Mouse (Mus musculus): ENCODE data around the gene Tmem38b.
A peak's percentile ranks its signal among the peaks of the same experiment; 100 is the strongest.
"Not testable (repeated sequence)": the region's sequence is repeated elsewhere in the genome, so short reads cannot be mapped to it uniquely, and the experiment has no call there.

Gene Tmem38b

DNA sequence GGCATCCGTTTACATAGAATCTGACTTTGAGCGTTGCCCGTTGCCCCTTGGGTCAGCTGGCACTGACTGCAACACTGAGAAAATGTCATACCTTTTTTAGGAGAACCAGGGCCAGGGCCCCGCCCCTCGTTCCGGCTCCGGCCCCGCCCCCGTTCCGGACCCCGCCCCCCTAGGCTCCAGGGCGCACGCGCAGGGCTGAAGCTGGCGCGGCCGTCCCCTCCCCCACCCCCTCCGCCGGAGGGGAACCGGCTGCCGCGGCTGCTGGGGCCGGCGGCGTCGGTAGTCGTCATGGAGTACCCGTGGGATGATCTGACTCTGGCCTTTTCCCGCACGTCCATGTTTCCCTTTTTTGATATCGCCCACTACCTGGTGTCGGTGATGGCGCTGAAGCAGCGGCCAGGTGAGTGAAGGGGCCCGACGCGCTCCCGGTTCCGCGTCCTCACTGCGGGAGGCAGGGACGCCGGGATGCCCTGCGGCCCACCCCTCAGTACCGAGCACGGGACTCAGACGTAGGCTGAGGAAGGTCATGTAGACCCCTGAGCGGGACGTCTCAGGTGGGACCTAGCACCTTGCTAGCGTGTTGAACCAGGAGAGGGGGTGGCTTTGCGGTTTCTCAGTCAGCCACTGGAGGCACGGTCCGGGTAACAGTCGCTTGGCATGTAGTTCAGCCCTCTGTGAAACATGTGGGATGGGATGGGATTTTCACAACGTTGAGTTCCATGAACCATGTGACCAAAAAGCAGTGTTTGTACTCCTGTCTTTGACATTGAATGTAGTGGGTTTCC, at the start of gene Tmem38b:
Tmem38b (plus strand) TSS at position 225 of the 785 bp plus-strand sequence.
- peak; percentile 91 for DNase-seq

DNA sequence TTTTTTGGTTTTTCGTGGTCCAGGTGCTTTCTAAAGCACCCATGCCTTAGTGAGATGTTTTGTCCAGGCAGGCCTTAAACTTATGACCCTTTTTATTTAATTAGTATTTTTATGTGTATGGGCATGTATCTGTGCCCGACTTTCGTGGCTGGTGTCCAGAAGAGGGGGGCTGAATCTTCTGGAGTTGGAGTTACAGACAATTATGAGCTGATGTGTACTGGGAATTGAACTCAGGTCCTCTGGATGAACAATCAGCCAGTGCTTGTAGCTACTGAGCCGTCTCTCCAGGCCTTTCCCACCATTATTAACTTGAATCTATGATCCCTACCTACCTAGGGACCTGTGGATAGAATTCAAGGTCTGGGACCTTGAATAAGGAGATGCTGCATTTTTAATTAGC, 44.4 kb upstream of the Tmem38b start:
- no peak for DNase-seq

DNA sequence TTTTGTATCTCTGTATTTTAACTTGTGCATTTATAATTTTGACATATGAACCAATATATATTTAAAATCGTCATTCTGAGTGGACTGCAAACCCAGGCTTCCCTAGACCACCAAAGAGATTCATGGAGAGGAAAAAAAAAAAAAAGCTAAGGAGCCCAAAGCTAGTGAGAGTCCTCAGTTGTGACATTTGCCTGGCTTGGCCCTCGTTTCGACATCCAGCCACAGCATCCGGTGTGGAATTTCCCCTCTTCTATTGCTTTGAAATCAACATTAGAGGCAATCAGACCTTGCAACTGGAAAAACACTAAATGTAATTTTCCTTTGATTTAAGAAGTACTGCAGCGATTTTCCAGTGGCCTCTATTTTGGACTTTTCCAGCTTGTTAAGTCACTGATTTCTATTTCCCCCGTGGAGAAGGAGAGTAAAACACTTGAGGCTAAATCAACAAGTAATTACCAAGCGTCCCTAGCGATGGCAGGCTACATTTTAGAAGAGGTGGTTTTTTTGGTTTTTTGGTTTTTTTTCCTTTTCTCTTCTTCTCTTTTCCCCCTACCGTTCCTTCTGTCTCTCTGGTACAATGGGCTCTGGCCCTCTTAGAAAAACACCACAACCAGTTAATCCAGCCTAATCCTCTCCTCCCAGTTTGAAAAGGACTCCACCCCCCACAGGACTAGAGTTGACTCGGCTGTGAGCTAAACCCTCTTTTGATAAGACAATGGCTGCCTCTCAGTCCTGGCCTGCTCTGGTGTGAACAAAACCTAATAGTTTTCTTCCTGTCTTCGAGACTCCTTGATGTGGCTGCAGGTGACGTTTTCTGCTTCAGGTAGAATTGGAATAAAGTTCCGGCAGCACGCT, 43.4 kb upstream of the Tmem38b start:
- DNase-seq = no peak

DNA sequence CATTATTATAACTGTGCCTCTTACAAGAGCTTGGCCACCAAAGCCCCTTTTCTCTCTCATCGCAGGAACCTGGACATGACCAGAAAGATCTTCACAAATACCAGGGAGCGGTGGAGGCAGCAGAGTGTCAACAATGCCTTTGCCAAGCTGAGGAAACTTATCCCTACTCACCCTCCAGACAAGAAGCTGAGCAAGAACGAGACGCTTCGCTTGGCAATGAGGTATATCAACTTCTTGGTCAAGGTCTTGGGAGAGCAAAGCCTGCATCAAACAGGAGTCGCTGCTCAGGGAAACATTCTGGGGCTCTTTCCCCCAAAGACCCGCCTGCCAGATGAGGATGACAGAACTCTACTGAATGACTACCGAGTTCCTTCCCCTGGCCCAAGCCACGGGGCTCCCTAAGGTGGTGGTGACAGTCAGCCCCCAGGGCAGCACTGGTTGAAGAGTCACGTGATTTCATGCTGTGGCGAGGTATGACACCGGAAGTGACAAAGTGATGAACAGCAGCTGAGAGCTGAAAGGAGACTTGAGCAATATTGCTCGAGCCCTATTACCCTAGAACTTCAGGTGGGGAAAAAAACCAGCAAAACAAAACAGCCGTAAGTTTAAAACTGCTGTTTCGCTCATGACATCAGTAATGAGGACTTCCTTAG, 40.0 kb upstream of the Tmem38b start:
- DNase-seq = no peak

DNA sequence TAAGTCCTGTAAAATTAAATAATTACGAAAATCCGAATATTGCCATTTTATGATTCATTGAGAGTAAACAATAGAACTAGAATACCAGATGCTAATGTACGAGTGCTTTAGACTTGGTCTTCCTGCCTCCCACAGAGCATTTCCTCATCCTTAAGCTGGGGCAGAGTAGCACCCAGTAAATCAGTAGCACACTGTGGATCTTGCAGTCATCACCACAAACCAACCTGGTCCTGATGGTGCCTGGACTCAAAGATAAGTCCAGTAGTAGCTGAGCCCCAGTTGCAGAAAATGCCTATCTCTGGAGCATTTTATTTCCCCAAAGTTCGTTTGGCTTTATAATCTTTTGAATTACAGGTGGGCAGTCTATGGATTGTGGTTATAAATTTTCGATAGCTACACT, 39.0 kb upstream of the Tmem38b start:
- no peak for DNase-seq

DNA sequence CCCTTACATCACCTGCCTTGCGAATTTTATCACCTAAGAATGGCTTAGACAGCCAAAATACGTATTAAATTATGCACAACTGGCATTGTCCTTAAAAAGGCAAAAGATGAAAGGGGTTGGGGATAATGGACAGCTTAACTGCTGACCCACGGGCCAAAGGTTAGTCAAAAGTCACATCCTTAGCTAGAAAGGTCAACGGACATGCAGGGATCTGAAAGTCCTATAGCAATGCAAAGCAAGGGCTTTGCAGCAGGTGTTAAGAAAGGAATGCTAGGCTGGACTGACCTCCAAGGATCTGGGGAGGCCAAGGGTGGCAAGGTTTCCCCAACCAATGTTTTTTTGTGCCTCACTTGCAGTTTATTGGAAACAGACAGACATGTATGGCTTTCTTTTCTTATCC, 36.5 kb upstream of the Tmem38b start:
- no peak for DNase-seq

DNA sequence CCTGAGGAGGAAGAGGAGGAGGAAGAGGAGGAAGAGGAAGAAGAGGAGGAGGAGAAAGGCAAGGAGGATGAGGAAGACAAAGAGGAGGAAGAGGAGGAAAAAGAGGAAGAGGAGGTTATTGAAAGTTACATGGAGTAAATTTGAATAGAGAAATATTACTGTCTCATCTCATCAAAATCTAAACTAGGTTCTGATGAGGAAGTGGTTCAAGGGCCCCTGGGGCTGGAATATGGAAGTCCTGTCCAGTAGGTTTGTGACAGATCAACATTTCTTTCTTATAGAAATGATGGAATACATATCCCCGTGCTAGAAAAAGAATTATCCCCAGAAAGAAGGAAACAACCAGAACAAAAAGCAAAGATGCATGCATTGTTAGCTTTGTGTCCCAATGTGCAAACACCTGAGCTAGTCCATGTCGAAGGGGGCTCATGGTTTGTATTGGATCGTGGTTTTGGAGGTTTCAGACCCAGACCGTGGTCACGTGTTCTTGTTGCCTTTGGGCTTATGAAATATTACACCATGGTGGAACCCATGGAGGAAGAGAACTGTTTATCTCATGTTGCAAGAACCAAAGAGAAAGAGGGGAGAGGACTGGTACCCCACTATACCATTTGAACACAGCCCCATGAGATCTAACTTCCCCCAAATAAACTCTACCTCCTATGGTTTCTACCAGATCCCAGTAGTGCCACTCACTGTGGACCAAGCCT, 31.4 kb upstream of the Tmem38b start:
- DNase-seq = no peak

DNA sequence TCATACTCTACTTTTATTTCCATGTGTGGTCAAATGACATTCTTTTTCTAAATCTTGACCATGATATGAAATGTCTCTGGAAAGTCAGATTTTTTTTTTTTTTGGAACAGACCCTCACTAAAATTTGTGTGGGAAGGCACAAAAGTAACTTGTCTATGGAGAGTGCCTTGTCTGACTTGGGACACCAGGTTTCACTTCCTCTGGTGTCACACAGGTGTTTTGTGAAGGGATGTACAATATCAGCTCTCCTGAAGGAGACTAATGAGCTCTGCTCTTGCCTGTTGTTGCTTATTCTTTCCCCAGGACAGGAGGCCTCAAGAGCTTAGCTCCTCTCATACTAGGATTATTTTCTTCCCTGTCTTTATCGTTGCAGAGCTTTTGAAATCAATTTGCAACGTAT, 30.8 kb upstream of the Tmem38b start:
- DNase-seq = no peak

DNA sequence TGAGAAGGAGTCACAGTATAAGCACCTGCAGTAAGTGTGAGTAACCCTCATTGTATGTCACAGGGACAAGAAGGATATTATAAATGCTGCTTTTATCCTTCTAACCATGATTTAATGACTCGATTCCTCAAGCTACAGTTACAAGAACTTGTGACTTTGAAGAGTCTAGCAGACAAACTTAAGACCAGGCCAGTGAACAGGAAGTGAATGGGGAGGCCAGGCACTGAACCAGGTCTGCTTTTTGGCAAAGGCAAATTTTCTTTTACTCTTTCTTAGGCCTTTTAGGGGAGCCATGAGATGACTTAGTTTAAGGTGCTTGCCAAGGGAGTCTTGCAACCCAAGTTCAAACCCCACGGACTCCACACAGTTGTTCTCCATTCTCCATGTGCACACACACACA, 30.1 kb upstream of the Tmem38b start:
- DNase-seq = no peak

DNA sequence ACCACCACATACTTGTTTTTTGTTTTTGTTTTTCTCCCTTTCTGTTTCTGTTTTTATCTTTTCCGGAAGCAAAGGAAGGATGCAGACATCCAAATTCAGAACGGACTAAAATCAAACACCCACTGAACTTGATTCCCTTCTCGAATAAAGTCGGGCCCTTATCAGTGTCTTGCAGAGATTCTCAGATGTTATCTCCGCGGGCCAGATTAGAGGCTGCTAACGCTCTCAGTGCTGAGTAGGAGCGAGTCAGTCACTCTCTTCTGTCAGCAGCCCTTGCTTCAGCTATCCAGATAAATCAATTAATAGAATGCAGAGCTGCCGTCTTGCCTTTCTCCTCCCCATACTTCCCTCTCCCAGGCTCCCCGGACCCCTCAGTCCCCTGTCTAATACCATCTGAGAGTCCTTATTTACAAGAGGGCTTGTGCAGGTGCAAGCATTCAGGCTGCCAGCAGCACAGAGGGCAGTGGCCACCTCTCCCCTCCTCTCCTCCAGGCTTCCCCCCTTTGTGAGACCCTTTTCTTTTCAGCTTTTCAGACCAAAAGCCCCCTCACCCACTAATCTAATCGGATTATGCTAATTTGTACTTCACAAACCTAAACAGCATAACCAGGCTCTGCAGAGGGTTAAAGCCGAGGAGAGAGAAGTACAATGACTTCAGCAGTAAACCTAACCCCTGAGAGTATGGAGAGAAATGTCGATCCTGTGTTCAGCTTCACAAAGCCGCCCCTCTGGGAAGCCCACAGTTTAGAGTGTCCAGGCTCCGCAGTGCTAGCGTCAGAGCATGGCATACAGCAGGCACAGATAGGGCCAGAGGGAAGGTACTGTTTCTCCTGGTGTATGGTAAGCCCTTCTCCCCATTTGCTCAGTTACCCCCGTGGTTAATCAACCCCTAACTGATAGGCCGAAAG, 28.7 kb upstream of the Tmem38b start:
- no peak for DNase-seq

DNA sequence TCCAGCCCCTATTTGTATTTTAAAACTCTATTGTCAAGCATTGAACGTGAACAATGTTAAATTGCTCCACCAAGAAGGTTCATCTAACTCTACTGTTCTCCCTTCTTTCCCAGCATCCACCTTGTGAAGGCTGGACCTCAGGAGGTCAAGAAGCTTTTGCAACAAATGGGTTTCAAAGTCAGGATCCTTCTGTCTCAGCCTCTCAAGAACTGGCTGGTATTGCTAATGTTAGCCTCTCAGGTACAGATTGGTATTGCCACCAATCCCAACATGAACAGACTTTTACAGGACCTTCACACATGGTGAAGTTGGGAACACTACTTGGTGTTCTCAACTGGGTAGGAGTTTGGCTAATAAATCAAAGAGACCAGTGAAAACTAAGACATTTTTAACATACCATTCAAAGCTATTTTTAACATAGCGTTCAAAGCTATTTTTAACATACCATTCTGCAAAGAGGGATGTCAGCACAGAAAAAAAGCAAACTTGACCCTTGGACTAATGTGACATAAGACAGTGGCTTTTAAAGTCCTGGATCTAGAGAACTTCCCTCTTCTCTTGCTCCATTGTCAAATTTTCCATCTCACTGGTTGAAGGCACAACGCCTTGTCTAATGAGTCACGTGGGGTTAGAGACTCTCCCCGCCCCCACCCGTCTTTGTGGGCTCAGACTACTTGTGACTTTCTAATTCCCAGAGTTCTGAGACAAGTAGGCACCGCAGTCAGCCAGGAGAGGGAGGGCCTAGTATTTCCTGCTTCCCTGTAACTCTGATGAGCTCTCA, 26.8 kb upstream of the Tmem38b start:
- peak; percentile 24 for DNase-seq

DNA sequence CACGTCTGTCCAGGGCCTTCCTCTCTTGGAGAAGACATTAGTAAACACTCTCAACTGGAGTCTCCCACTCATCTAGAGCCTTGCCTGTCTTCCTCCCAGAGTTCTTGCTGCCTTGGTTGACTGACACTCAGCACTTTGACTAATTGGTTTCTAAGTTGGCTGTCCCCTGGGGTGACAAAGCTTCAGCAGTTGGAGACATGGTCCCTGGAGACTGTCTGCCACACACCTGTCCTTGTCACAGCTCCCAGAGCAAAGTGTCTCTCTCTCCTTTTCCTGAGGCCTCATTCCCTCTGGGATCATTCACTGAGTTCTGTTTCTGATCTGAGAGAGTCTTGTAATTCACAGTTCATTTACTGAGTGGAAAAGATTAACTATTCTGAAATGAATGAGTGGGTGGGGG, 26.1 kb upstream of the Tmem38b start:
- DNase-seq = no peak

DNA sequence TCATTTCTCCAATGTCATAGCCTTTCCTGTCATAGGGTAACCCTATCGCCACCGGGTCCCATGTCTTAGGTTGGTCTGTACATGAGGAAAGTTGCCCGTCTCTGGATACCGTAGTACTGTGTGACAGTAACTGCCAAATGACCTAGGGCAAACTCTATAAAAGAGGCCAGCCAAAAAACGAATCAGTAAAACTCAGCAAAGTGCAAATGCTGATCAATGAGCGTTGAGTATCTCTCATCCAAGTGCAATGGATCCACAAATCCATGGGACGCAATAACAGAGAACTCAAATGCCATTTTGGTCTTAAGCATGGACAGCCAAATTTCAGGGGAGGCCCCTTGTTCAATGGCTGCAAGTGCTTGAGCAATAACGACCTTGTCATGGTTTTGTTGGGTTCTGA, 22.2 kb upstream of the Tmem38b start:
- DNase-seq = not testable (repeated sequence)

DNA sequence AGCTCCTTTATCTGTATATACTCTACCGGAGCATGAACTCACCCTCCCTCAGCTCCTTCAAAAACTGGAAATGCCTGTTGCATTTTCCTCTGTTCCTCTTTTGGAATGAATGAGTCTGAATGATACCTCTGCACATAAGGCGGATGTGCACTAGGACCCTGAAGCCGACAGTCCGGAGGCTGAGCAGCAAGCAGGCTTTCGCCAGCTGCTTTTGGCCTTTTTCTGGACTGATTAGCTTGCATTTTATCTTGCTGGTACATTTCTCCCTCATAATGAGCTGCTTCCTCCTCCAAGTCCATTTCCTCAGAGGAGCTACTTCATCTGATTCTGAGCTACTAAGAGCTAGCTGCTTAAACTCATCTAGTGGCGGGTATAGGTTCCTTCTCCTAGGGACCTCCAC, 19.4 kb upstream of the Tmem38b start:
- not testable (repeated sequence) for DNase-seq

DNA sequence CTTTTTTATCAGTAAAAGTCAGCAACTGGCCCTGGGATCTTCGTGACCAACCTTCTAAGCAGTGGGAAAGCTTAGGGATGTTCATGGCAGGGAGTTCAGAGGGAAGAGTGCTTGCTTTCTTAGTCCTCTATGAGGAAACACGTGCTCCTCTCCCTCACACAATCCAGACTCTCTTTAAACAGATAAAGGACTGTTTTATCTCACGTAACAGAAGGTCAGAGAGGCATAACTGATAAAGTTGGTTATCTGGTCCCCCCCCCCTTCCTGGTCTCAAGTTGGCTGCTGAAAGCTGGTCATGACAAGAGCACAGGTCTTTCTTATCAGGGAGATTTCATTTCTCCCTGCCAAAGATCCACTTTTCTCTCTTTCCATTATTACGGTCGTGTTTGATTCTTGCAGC, 7.5 kb upstream of the Tmem38b start:
- no peak for DNase-seq

DNA sequence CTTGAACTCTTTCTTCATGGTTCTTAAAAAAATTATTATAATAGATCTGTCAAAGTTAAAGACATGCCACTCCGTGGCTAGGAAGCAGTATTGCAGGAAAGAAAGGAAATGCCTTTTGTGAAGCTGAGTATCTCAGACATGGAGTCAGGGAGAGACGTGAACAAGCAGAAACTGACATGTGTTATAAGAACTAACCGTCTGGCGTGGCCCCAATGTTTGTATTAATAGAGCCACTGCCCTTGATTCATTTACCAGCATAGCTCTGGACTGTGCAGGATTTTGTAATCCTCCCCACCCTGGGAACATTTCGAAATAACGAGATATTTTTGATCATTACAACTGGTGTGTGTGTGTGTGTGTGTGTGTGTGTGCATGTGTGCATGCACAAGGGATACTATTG, 2.1 kb upstream of the Tmem38b start:
- peak; percentile 16 for DNase-seq

DNA sequence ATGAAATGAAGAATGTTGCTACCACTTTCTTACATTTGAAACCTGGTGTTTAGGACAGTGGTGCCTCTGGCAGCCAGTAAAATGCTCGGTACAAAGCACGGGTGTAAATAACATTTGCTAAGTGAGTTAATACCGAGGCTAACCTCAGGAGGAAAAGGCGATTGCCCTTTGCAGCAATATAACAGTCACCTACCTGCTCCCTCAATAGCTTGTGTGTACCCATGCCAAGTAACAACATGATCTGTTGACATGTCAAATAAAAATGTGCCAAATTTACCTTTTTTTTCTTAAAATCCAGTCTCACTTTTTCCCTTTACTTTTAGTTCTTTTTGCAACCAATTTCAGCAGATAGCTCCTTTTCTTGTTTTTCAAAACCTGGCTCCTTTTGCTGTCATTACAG, 1.0 kb upstream of the Tmem38b start:
- no peak for DNase-seq

DNA sequence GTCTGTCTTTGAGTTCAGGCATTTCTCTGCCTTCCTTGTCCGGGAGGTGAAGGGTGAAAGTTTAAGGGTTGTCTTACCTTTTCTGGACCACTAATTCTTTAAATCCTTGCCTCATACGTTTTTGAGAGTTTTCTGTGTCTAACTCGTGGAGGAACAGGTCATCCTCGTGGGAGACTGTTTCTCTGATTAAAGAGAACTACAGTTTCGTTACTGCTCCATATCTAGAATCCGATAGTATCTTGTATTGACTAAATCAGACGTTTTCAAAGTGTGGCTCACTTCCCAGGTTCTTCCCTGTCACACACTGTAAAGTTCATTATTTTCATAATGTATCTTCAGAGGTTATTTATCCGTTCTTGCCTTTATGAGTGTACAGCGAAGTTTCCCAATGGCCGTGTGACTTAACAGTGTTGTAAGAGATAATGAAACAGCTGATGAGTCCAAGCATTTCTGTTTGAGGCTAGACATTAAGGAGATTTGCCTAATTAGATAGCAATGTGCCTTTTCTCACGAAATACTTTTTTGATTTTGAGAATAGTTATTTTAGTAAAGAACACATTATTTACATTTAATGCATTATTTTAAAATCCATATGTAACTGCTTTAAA, 900 bp downstream of the Tmem38b start:
- DNase-seq = no peak

DNA sequence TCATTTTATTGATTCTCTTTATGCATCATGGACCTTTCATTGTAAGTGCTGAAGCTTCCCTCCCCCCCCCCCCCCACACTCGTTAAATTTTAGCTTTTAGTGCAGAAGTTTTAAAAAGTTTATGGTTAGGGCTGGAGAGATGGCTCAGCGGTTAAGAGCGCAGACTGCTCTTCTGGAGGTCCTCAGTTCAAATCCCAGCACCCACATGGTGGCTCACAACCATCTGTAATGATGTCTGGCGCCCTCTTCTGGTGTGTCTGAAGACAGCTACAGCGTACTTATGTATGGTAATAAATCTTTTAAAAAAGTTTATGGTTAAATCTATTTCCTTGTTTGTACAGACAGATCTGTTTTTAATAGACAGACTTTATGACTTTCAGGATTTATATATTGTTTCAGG, 2.0 kb downstream of the Tmem38b start:
- DNase-seq = no peak

DNA sequence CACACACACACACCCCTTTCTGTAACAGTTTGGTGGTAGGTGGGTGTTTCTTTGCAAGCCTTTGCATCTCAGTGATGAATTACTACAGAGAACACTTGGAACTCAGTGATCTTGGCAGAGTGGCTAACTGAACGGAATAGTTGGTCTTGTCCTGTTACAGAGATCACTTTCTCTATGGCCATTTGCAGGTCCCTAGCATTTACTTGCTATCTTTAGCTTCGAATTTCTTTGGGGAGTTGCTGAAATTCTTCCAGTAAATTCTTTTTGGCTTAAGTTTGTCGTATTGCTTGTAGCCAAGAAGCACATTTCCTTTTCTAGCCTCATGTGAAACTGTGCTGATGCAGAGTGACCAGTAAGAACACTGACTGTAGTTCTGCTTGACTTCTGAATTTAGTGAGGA, 3.1 kb downstream of the Tmem38b start:
- DNase-seq = no peak

DNA sequence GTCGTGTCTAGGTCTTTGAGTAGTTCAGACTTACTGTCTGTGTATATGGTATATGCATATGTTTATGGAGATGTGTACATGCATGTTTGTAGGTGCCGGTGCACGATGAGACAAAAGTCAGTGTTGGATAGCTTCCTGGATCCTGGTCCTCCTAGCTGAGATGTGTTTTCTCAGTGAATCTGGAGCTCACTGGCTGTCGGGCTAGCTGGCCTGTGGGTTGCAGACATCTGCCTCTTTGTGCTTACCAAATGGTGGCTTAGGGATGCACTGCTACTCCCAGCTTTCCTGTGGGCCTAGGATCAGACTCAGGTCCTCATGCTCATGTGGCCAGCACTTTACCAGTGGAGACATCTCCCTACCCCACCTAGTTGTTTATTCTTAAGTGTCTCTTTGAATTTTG, 4.2 kb downstream of the Tmem38b start:
- DNase-seq = no peak

Data from kidney, postnatal 10 days (tissue).